In the genomic region with DNA sequence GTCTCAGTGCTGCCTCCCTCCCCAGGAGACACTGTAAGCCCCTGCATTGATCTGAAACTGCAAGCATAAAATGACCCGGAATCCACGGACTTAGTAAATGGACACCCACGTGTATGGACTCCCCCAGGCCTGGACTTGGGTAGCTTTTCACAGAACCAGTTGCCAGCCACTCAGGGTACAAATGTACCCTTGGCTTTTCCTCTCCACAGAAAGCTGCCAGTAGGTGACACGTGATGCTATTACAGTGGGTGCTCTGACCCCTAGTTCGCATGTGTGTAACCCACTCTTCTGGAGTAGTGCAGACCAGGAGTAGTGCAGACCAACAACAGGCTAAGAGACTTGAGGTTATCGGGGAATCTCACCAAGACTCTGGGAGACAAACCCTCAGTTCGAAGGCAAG, we compare ENCODE assay signal across 20 mouse cellular contexts. TPM values are rescaled to one million over a fixed set of nuclear protein-coding genes. Genes with fewer than 3 reads are reported as not detected.
DNase-seq lines count a peak whose midpoint lies in the region; ATAC-seq and TF ChIP-seq lines count a peak whose summit lies in the region.
"Had no signal": no experiment of that assay in that cellular context is flagged by ENCODE, and none has a peak within 500 bp of the region (broad histone marks: within the 10 kb centered on the region; RNA-seq: fewer than 3 reads in every experiment).

No protein-coding gene starts in this region.

- no peak overlapping the region for H3K9ac ChIP-seq in hindbrain, embryonic 15.5 days
- no peak overlapping the region for H3K9ac ChIP-seq in hindbrain, embryonic 12.5 days
- no peak overlapping the region for H3K9ac ChIP-seq in forebrain, embryonic 15.5 days (replicated peaks)
- no peak overlapping the region for H3K9ac ChIP-seq in midbrain, embryonic 14.5 days (replicated peaks; ENCODE audit: low read length)
- H3K9ac ChIP-seq: limb, embryonic 13.5 days; liver, embryonic 14.5 days had no signal

- no peak for ATAC-seq in hindbrain, embryonic 15.5 days (ENCODE audit: low FRiP score, low read depth)
- no peak for ATAC-seq in hindbrain, embryonic 12.5 days (ENCODE audit: low FRiP score)
- ATAC-seq in forebrain, embryonic 15.5 days (replicated peaks) = no peak
- ATAC-seq in midbrain, embryonic 14.5 days (ENCODE audit: low FRiP score, low TSS enrichment) = no peak
- ATAC-seq: activated CD4-positive, CD25-positive, alpha-beta regulatory T cell, adult 4 months; Patski had no signal

- H3K27ac ChIP-seq in hindbrain, embryonic 15.5 days (replicated peaks) = no peak overlapping the region
- H3K27ac ChIP-seq in hindbrain, embryonic 12.5 days = no peak overlapping the region
- H3K27ac ChIP-seq in forebrain, embryonic 15.5 days (replicated peaks) = peak overlapping the region; percentile 83
- no peak overlapping the region for H3K27ac ChIP-seq in midbrain, embryonic 14.5 days (replicated peaks; ENCODE audit: low read depth, low read length)
- H3K27ac ChIP-seq in olfactory bulb, adult 2 months (ENCODE audit: insufficient read depth, low read depth, low read length) = peak overlapping the region; percentile 68
- H3K27ac ChIP-seq: limb, embryonic 13.5 days; liver, embryonic 14.5 days had no signal

- no peak overlapping the region for H3K4me3 ChIP-seq in hindbrain, embryonic 15.5 days
- no peak overlapping the region for H3K4me3 ChIP-seq in hindbrain, embryonic 12.5 days
- H3K4me3 ChIP-seq in forebrain, embryonic 15.5 days = 0 out of 2 replicates have a peak overlapping the region, but pooled peaks have one; percentile 16
- H3K4me3 ChIP-seq in midbrain, embryonic 14.5 days (replicated peaks; ENCODE audit: low read depth, low read length) = no peak overlapping the region
- peak overlapping the region; percentile 10 for H3K4me3 ChIP-seq in olfactory bulb, adult 2 months (ENCODE audit: insufficient read depth, low read depth, low read length)
- H3K4me3 ChIP-seq in lung, adult 2 months (replicated peaks; ENCODE audit: extremely low read depth, low read depth, low read length) = no peak overlapping the region
- H3K4me3 ChIP-seq: limb, embryonic 13.5 days; megakaryocyte, embryonic 14.5 days had no signal

- 0 out of 2 replicates have a peak, but pooled peaks cover under 1% of the 10 kb centered on the region for H3K27me3 ChIP-seq in hindbrain, embryonic 15.5 days
- peaks cover 42% of the 10 kb centered on the region for H3K27me3 ChIP-seq in hindbrain, embryonic 12.5 days
- no peaks in the 10 kb centered on the region for H3K27me3 ChIP-seq in forebrain, embryonic 15.5 days
- H3K27me3 ChIP-seq in midbrain, embryonic 14.5 days (ENCODE audit: control insufficient read depth, insufficient read depth, low read length) = peaks cover 23% of the 10 kb centered on the region
- H3K27me3 ChIP-seq: limb, embryonic 13.5 days; megakaryocyte, embryonic 14.5 days; Patski had no signal

- WGBS in hindbrain, embryonic 15.5 days = 85% methylated on average over 7 of the region's 7 CpGs
- 83% methylated on average over 7 of the region's 7 CpGs for WGBS in hindbrain, embryonic 12.5 days
- WGBS in forebrain, embryonic 15.5 days = 81% methylated on average over 7 of the region's 7 CpGs
- 86% methylated on average over 7 of the region's 7 CpGs for WGBS in midbrain, embryonic 14.5 days
- 68% methylated on average over 7 of the region's 7 CpGs for WGBS in olfactory bulb, adult 2 months
- WGBS in lung, adult 2 months = 93% methylated on average over 7 of the region's 7 CpGs

- H3K9me3 ChIP-seq in hindbrain, embryonic 15.5 days = no peaks in the 10 kb centered on the region
- no peaks in the 10 kb centered on the region for H3K9me3 ChIP-seq in hindbrain, embryonic 12.5 days (replicated peaks)
- H3K9me3 ChIP-seq in forebrain, embryonic 15.5 days = no peaks in the 10 kb centered on the region
- no peaks in the 10 kb centered on the region for H3K9me3 ChIP-seq in midbrain, embryonic 14.5 days (ENCODE audit: control insufficient read depth, low read length)
- H3K9me3 ChIP-seq: limb, embryonic 13.5 days; megakaryocyte, embryonic 14.5 days had no signal

- H3K4me1 ChIP-seq in hindbrain, embryonic 15.5 days (replicated peaks) = peaks cover 33% of the 10 kb centered on the region
- H3K4me1 ChIP-seq in hindbrain, embryonic 12.5 days = peaks cover 40% of the 10 kb centered on the region
- H3K4me1 ChIP-seq in forebrain, embryonic 15.5 days = peaks cover 57% of the 10 kb centered on the region
- peaks cover 30% of the 10 kb centered on the region for H3K4me1 ChIP-seq in midbrain, embryonic 14.5 days (ENCODE audit: control insufficient read depth, insufficient read depth, low read length)
- H3K4me1 ChIP-seq in olfactory bulb, adult 2 months (ENCODE audit: control insufficient read depth, insufficient read depth, low read length) = peaks cover 27% of the 10 kb centered on the region
- no peaks in the 10 kb centered on the region for H3K4me1 ChIP-seq in lung, adult 2 months (ENCODE audit: control insufficient read depth, insufficient read depth, low read length)

- DNase-seq in midbrain, embryonic 14.5 days = no peak
- DNase-seq in cerebellum, postnatal 14 days = no peak
- no peak for DNase-seq in lung, adult 2 months
- DNase-seq: adrenal gland, postnatal 25 days; B cell, adult 2 months; cerebellum, adult 18-20 months; gastrocnemius, postnatal 10 days; kidney, adult 2 months; kidney, postnatal 14 days; lung, postnatal 10 days; thymus, postnatal 4 days had no signal

- TF ChIP-seq POLR2A in olfactory bulb, adult 2 months (IDR thresholded peaks at IDR 0.05; ENCODE audit: insufficient read depth, low read depth, low read length) = no peak
- TF ChIP-seq POLR2A in lung, adult 2 months (IDR thresholded peaks at IDR 0.05; ENCODE audit: borderline replicate concordance, extremely low read depth, low read depth, low read length) = no peak

- no peak for TF ChIP-seq CTCF in olfactory bulb, adult 2 months (IDR thresholded peaks at IDR 0.05; ENCODE audit: insufficient read depth, low read depth, low read length)
- no peak for TF ChIP-seq CTCF in lung, adult 2 months (IDR thresholded peaks at IDR 0.05; ENCODE audit: insufficient read depth, low read length)

- H3K4me2 ChIP-seq in hindbrain, embryonic 15.5 days = peak overlapping the region; percentile 66
- no peak overlapping the region for H3K4me2 ChIP-seq in hindbrain, embryonic 12.5 days (replicated peaks)
- peak overlapping the region; percentile 54 for H3K4me2 ChIP-seq in forebrain, embryonic 15.5 days (replicated peaks)
- H3K4me2 ChIP-seq in midbrain, embryonic 14.5 days (ENCODE audit: low read length) = 0 out of 2 replicates have a peak overlapping the region, but pooled peaks have one; percentile 5
- H3K4me2 ChIP-seq: limb, embryonic 13.5 days had no signal

- H3K36me3 ChIP-seq in hindbrain, embryonic 15.5 days = no peaks in the 10 kb centered on the region
- H3K36me3 ChIP-seq in hindbrain, embryonic 12.5 days = no peaks in the 10 kb centered on the region
- H3K36me3 ChIP-seq in forebrain, embryonic 15.5 days = 0 out of 2 replicates have a peak, but pooled peaks cover 4% of the 10 kb centered on the region
- no peaks in the 10 kb centered on the region for H3K36me3 ChIP-seq in midbrain, embryonic 14.5 days (ENCODE audit: control insufficient read depth, insufficient read depth, low read length)
- H3K36me3 ChIP-seq: limb, embryonic 13.5 days had no signal

RNA-seq across cellular contexts. Expression of a gene that starts 2.2 kb away (rescaled TPM):
- 1.6 and 1.9 TPM in 2 replicates for polyA plus RNA-seq in hindbrain, embryonic 15.5 days (2015; fragmentation: Nextera tagmentation; extraction: Ambion mirVana)
- polyA plus RNA-seq in hindbrain, embryonic 12.5 days (2016; fragmentation: Nextera tagmentation; extraction: Ambion mirVana) = 1.1 and 1.2 TPM in 2 replicates
- 3.4 and 3.9 TPM in 2 replicates for polyA plus RNA-seq in forebrain, embryonic 15.5 days (2015; fragmentation: Nextera tagmentation; extraction: Ambion mirVana)
- polyA plus RNA-seq in midbrain, embryonic 14.5 days (2014; fragmentation: Nextera tagmentation; extraction: Ambion mirVana) = 1.8 and 2.0 TPM in 2 replicates
- polyA plus RNA-seq in olfactory bulb, adult 2 months (2012; ENCODE audit: insufficient read depth, insufficient read length, low replicate concordance, missing spikeins) = not detected in 2 replicates
- polyA plus RNA-seq in lung, adult 2 months (2012; rRNA removed) = 2.8 and 4.1 TPM in 2 replicates

RNA-seq across cellular contexts. Expression of a gene that starts 23.5 kb away (rescaled TPM):
- polyA plus RNA-seq in hindbrain, embryonic 15.5 days (2015; fragmentation: Nextera tagmentation; extraction: Ambion mirVana) = 28.7 and 28.9 TPM in 2 replicates
- polyA plus RNA-seq in hindbrain, embryonic 12.5 days (2016; fragmentation: Nextera tagmentation; extraction: Ambion mirVana) = 40.7 and 44.2 TPM in 2 replicates
- polyA plus RNA-seq in forebrain, embryonic 15.5 days (2015; fragmentation: Nextera tagmentation; extraction: Ambion mirVana) = 26.4 and 27.1 TPM in 2 replicates
- 25.3 and 30.1 TPM in 2 replicates for polyA plus RNA-seq in midbrain, embryonic 14.5 days (2014; fragmentation: Nextera tagmentation; extraction: Ambion mirVana)
- 48.0 TPM in 1 of 2 replicates, not detected in the other for polyA plus RNA-seq in olfactory bulb, adult 2 months (2012; ENCODE audit: insufficient read depth, insufficient read length, low replicate concordance, missing spikeins)
- polyA plus RNA-seq in lung, adult 2 months (2012; rRNA removed) = 53.3 and 63.2 TPM in 2 replicates

Comparison
In these comparisons a context has a peak if more than half of its experiments do, and no peak if none do; other contexts are left out.
1. H3K27ac ChIP-seq: peak in forebrain, embryonic 15.5 days (single experiment) and olfactory bulb, adult 2 months (single experiment); none in hindbrain, embryonic 15.5 days (single experiment), hindbrain, embryonic 12.5 days (single experiment) and midbrain, embryonic 14.5 days (single experiment).
2. H3K4me3 ChIP-seq: peak in forebrain, embryonic 15.5 days (single experiment) and olfactory bulb, adult 2 months (single experiment); none in hindbrain, embryonic 15.5 days (single experiment), hindbrain, embryonic 12.5 days (single experiment), midbrain, embryonic 14.5 days (single experiment) and lung, adult 2 months (single experiment).